9 mouse cellular contexts compared by ENCODE assay signal in the genomic region with DNA sequence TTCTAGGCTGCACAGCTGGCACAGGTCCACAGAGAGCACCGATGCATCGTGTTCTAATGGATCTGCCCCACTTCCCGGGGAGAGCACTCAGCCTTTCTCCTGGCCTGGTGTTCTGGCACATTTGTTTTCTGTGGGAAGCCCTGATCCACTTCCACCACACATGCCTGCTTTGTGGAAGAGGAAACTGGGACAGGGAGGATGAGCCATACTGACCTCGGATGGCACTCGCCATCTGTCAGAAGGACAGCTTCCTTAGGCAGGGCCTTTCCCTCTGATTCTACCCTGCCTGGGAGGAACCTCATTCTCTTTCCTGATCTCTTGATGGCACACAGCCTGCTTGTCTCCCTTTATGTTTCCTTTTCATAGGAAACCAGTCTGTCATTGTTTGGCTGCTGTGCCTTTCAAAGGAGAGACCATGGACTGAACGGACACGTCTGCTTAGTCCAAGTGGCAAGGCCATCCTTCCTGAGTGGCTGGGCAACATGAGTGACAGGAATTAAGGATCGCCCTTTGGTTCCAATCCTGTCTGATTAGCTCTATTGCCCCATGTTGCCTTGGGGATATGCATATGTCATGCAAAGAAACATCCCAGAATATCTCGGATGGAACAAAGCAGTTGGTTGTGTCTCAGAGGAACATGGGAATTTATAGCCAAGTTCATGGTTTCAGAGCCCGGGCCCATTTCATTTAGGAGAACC. TPM values are rescaled to one million over a fixed set of nuclear protein-coding genes. Genes with fewer than 3 reads are reported as not detected.
A peak's percentile ranks its signal among the peaks of the same experiment; 100 is the strongest.
DNase-seq lines count a peak whose midpoint lies in the region; ATAC-seq and TF ChIP-seq lines count a peak whose summit lies in the region.
"Had no signal": no experiment of that assay in that cellular context is flagged by ENCODE, and none has a peak within 500 bp of the region (broad histone marks: within the 10 kb centered on the region; RNA-seq: fewer than 3 reads in every experiment).

No protein-coding gene starts in this region.

- no peak overlapping the region for H3K4me2 ChIP-seq in midbrain, embryonic 16.5 days (ENCODE audit: low read length)
- no peak overlapping the region for H3K4me2 ChIP-seq in kidney, embryonic 14.5 days (replicated peaks; ENCODE audit: low read depth, low read length)
- H3K4me2 ChIP-seq: heart, embryonic 11.5 days had no signal

- peak overlapping the region; percentile 28; the same call in 1 of the 2 replicates for H3K27ac ChIP-seq in midbrain, embryonic 10.5 days (replicated peaks)
- no peak overlapping the region for H3K27ac ChIP-seq in midbrain, embryonic 16.5 days (ENCODE audit: low read length)
- H3K27ac ChIP-seq in cerebellum, adult 2 months (ENCODE audit: insufficient read depth, low read length) = peak overlapping the region; percentile 67
- no peak overlapping the region for H3K27ac ChIP-seq in kidney, embryonic 14.5 days (ENCODE audit: low read depth, low read length)
- H3K27ac ChIP-seq: liver, embryonic 14.5 days had no signal

- WGBS in midbrain, embryonic 10.5 days = 83% methylated on average over 10 of the region's 10 CpGs
- 57% methylated on average over 10 of the region's 10 CpGs for WGBS in midbrain, embryonic 16.5 days
- WGBS in cerebellum, adult 2 months = 6% methylated on average over 10 of the region's 10 CpGs
- 79% methylated on average over 10 of the region's 10 CpGs for WGBS in kidney, embryonic 14.5 days

- no peak for TF ChIP-seq CTCF in cerebellum, adult 2 months (IDR thresholded peaks at IDR 0.05; ENCODE audit: borderline replicate concordance, insufficient read depth, low read depth, low read length)

- TF ChIP-seq POLR2A in cerebellum, adult 2 months (IDR thresholded peaks at IDR 0.05; ENCODE audit: borderline replicate concordance, insufficient read depth, low read length) = no peak

- H3K4me1 ChIP-seq in midbrain, embryonic 10.5 days = peaks cover 8% of the 10 kb centered on the region; the same call in 1 of the 2 replicates
- H3K4me1 ChIP-seq in midbrain, embryonic 16.5 days (ENCODE audit: control insufficient read depth, insufficient read depth, low read length) = no peaks in the 10 kb centered on the region; the same call in 1 of the 2 replicates
- peaks cover 28% of the 10 kb centered on the region for H3K4me1 ChIP-seq in cerebellum, adult 2 months (ENCODE audit: control insufficient read depth, insufficient read depth, low read length)
- H3K4me1 ChIP-seq in kidney, embryonic 14.5 days (ENCODE audit: control insufficient read depth, insufficient read depth, low read length) = no peaks in the 10 kb centered on the region

- H3K9me3 ChIP-seq in midbrain, embryonic 10.5 days (replicated peaks) = peaks cover 9% of the 10 kb centered on the region
- H3K9me3 ChIP-seq in midbrain, embryonic 16.5 days (replicated peaks; ENCODE audit: control insufficient read depth, low read length, poor library complexity, severe bottlenecking) = peaks cover 3% of the 10 kb centered on the region; the same call in 1 of the 2 replicates
- no peaks in the 10 kb centered on the region for H3K9me3 ChIP-seq in kidney, embryonic 14.5 days (ENCODE audit: control insufficient read depth, low read length)

- H3K27me3 ChIP-seq in midbrain, embryonic 10.5 days (ENCODE audit: low read depth, poor library complexity, severe bottlenecking) = no peaks in the 10 kb centered on the region
- H3K27me3 ChIP-seq in midbrain, embryonic 16.5 days (ENCODE audit: control insufficient read depth, insufficient read depth, low read depth, low read length) = no peaks in the 10 kb centered on the region
- H3K27me3 ChIP-seq in cerebellum, adult 2 months (ENCODE audit: control insufficient read depth, insufficient read depth, low read length) = no peaks in the 10 kb centered on the region
- H3K27me3 ChIP-seq in kidney, embryonic 14.5 days (ENCODE audit: control insufficient read depth, insufficient read depth, low read length) = no peaks in the 10 kb centered on the region

- no peak for DNase-seq in midbrain, embryonic 10.5 days (ENCODE audit: low spot score)
- DNase-seq in cerebellum, adult 2 months = peak; percentile 77 to 90
- DNase-seq in retina, adult 2 months (ENCODE audit: low read depth, low spot score) = peak; percentile 28
- no peak for DNase-seq in layer of hippocampus, postnatal 10 days (ENCODE audit: low spot score in 2 of 2)
- no peak for DNase-seq in c-Kit-positive CD71-positive TER-119-positive erythroid progenitor cells, embryonic 14.5 days (ENCODE audit: low spot score)

- H3K9ac ChIP-seq in midbrain, embryonic 16.5 days (ENCODE audit: low read depth, low read length) = no peak overlapping the region
- H3K9ac ChIP-seq in kidney, embryonic 14.5 days (ENCODE audit: low read depth, low read length) = no peak overlapping the region
- H3K9ac ChIP-seq: liver, embryonic 14.5 days had no signal

- H3K36me3 ChIP-seq in midbrain, embryonic 10.5 days = no peaks in the 10 kb centered on the region
- no peaks in the 10 kb centered on the region for H3K36me3 ChIP-seq in midbrain, embryonic 16.5 days (ENCODE audit: control insufficient read depth, insufficient read depth, low read length)
- H3K36me3 ChIP-seq in kidney, embryonic 14.5 days (ENCODE audit: control insufficient read depth, insufficient read depth, low read length) = no peaks in the 10 kb centered on the region

- H3K4me3 ChIP-seq in midbrain, embryonic 10.5 days = no peak overlapping the region
- H3K4me3 ChIP-seq in midbrain, embryonic 16.5 days (ENCODE audit: low read depth, low read length) = no peak overlapping the region
- H3K4me3 ChIP-seq in cerebellum, adult 2 months (replicated peaks; ENCODE audit: insufficient read depth, low read depth, low read length) = no peak overlapping the region
- no peak overlapping the region for H3K4me3 ChIP-seq in kidney, embryonic 14.5 days (ENCODE audit: low read length)

- no peak; the same call in 1 of the 2 replicates for ATAC-seq in midbrain, embryonic 16.5 days
- 0 out of 2 replicates have a peak, but pooled peaks have one; percentile 16 for ATAC-seq in kidney, embryonic 14.5 days (ENCODE audit: low FRiP score, low TSS enrichment)

RNA-seq across cellular contexts. Expression of a gene that starts 13.7 kb away (rescaled TPM):
- polyA plus RNA-seq in midbrain, embryonic 10.5 days (2016; fragmentation: Nextera tagmentation; extraction: Ambion mirVana) = 2.0 and 2.5 TPM in 2 replicates
- polyA plus RNA-seq in midbrain, embryonic 16.5 days (2015; fragmentation: Nextera tagmentation; extraction: Ambion mirVana) = 1.1 and 1.5 TPM in 2 replicates
- polyA plus RNA-seq in cerebellum, adult 2 months (2012; rRNA removed) = 3.1 and 3.3 TPM in 2 replicates
- polyA plus RNA-seq in kidney, embryonic 14.5 days (2014; fragmentation: Nextera tagmentation; extraction: Ambion mirVana) = 7.0 and 7.4 TPM in 2 replicates
- 1 to 10 TPM in 1 of 2 experiments, under 1 TPM in 1; 0.87 to 1.4 TPM for total RNA-seq in layer of hippocampus, postnatal 10 days (2021)

Comparison
In these comparisons a context has a peak if more than half of its experiments do, and no peak if none do; other contexts are left out.
1. H3K27ac ChIP-seq: peak in midbrain, embryonic 10.5 days (single experiment) and cerebellum, adult 2 months (single experiment); none in midbrain, embryonic 16.5 days (single experiment) and kidney, embryonic 14.5 days (single experiment).
2. DNase-seq: peak in cerebellum, adult 2 months (2 of 2) and retina, adult 2 months (single experiment); none in midbrain, embryonic 10.5 days (single experiment), layer of hippocampus, postnatal 10 days (0 of 2) and c-Kit-positive CD71-positive TER-119-positive erythroid progenitor cells, embryonic 14.5 days (single experiment).